Mouse (Mus musculus): ENCODE results near the gene 2010300C02Rik. TPM values are rescaled to one million over a fixed set of nuclear protein-coding genes. Genes with fewer than 3 reads are reported as not detected.
A peak's percentile ranks its signal among the peaks of the same experiment; 100 is the strongest.

The 2010300C02Rik gene
- polyA plus RNA-seq, 1 experiment, result 15.3 TPM

DNA sequence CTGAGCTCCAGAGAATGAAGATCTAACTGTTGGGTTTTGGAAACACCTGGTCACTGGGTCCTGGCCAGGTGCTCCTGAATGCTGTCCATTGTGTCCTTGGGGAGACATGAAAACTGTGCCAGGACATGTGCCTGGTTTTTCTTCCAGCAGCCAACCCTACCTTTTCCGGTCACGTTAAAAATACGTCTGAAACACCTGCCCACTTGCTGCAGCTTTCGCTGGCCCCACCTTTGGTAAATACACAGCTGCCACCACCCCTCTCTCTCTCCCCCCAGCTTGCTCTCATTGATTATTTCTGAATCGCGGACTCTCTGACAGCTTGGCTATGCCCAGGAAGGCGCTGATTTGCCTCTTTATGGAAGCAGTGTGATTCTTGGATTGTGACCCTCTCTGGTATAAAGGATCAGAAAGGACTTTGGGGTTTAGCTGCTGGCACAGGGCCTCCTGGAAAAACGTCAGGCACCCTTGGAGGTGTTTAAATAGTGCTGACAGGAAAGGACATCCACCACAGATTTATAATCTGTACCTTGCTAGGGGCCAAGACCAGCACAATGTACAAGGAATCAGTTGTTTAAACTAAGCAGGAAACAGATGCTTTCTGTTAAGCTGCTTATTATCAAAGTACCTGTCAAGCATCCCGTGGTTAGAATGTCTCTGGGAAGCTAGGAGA lies 136.0 kb downstream of the 2010300C02Rik start:
- 28% methylated on average over 9 of the region's 9 CpGs for WGBS
- Histone ChIP-seq H3K36me3 (ENCODE audit: control insufficient read depth, insufficient read depth, low read length) (no peaks in the 10 kb centered on the region), H3K27ac (ENCODE audit: insufficient read depth, low read depth, low read length) (peak overlapping the region; percentile 56), H3K4me3 (ENCODE audit: low read depth, low read length) (no peak overlapping the region), H3K27me3 (ENCODE audit: control insufficient read depth, insufficient read depth, low read length) (no peaks in the 10 kb centered on the region), H3K4me1 (ENCODE audit: control insufficient read depth, insufficient read depth, insufficient read length, low read length) (peaks cover 20% of the 10 kb centered on the region)
- no peak for TF ChIP-seq POLR2A (IDR thresholded peaks at IDR 0.05; ENCODE audit: low read depth, low read length)
- TF ChIP-seq CTCF (IDR thresholded peaks at IDR 0.05; ENCODE audit: extremely low read depth, insufficient read length, insufficient replicate concordance, low read depth, low read length), result no peak

- H3K27ac ChIP-seq (ENCODE audit: insufficient read depth, low read depth, low read length), result no peak overlapping the region
- no peak for TF ChIP-seq CTCF (IDR thresholded peaks at IDR 0.05; ENCODE audit: extremely low read depth, insufficient read length, insufficient replicate concordance, low read depth, low read length)
- no peak for TF ChIP-seq POLR2A (IDR thresholded peaks at IDR 0.05; ENCODE audit: low read depth, low read length)
- 71% methylated on average over 8 of the region's 8 CpGs for WGBS
These were observed 136.7 kb downstream of the 2010300C02Rik start for GRCm38 (mm10) chr1:37583167-37583566.

GRCm38 (mm10) chr1:37579686-37580085 lies 140.2 kb downstream of the 2010300C02Rik start:
- Histone ChIP-seq H3K36me3 (ENCODE audit: control insufficient read depth, insufficient read depth, low read length) (no peaks in the 10 kb centered on the region), H3K4me1 (ENCODE audit: control insufficient read depth, insufficient read depth, insufficient read length, low read length) (peaks cover 8% of the 10 kb centered on the region; the same call in 1 of the 2 replicates), H3K4me3 (ENCODE audit: low read depth, low read length) (no peak overlapping the region), H3K27ac (ENCODE audit: insufficient read depth, low read depth, low read length) (no peak overlapping the region), H3K27me3 (ENCODE audit: control insufficient read depth, insufficient read depth, low read length) (no peaks in the 10 kb centered on the region)
- TF ChIP-seq CTCF (IDR thresholded peaks at IDR 0.05; ENCODE audit: extremely low read depth, insufficient read length, insufficient replicate concordance, low read depth, low read length), result no peak
- no peak for TF ChIP-seq POLR2A (IDR thresholded peaks at IDR 0.05; ENCODE audit: low read depth, low read length)
- WGBS, result 97% methylated on average over 13 of the region's 13 CpGs

More at GRCm38 (mm10) chr1:37583167-37583566, 136.7 kb downstream of the 2010300C02Rik start:
- Histone ChIP-seq H3K4me1 (ENCODE audit: control insufficient read depth, insufficient read depth, insufficient read length, low read length) (peaks cover 20% of the 10 kb centered on the region), H3K27me3 (ENCODE audit: control insufficient read depth, insufficient read depth, low read length) (no peaks in the 10 kb centered on the region), H3K4me3 (ENCODE audit: low read depth, low read length) (no peak overlapping the region), H3K36me3 (ENCODE audit: control insufficient read depth, insufficient read depth, low read length) (no peaks in the 10 kb centered on the region)

GRCm38 (mm10) chr1:37572528-37573272 lies 147.2 kb downstream of the 2010300C02Rik start:
- TF ChIP-seq CTCF (IDR thresholded peaks at IDR 0.05; ENCODE audit: extremely low read depth, insufficient read length, insufficient replicate concordance, low read depth, low read length), result no peak
- TF ChIP-seq POLR2A (IDR thresholded peaks at IDR 0.05; ENCODE audit: low read depth, low read length), result no peak
- 20% methylated on average over 10 of the region's 10 CpGs for WGBS
- no peak overlapping the region for H3K27ac ChIP-seq (ENCODE audit: insufficient read depth, low read depth, low read length)
- no peaks in the 10 kb centered on the region for H3K36me3 ChIP-seq (ENCODE audit: control insufficient read depth, insufficient read depth, low read length)
- H3K4me3 ChIP-seq (ENCODE audit: low read depth, low read length), result no peak overlapping the region
- H3K4me1 ChIP-seq (ENCODE audit: control insufficient read depth, insufficient read depth, insufficient read length, low read length), result peaks cover 15% of the 10 kb centered on the region
- H3K27me3 ChIP-seq (ENCODE audit: control insufficient read depth, insufficient read depth, low read length), result no peaks in the 10 kb centered on the region

DNA sequence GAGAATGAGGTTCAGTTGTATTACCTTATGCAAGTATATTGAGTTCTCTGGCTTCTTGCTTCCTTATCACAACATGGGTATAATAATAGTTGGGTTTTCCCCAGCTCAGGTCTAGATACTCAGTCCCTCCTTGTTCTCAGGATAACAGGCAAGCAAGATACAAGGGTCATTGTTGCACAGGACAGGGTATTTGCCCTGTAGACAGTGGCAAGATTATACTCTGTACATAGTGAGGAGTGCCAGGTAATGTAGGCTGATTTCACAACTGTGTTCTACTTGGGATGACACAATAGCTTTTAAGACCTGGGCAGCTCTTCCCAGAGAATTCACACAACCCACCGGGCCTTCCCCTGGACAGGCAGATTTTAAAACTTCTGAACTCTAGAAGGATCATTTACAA lies 151.5 kb downstream of the 2010300C02Rik start:
- WGBS, result 29% methylated on average over 1 of the region's 1 CpGs
- Histone ChIP-seq H3K4me3 (ENCODE audit: low read depth, low read length) (no peak overlapping the region), H3K36me3 (ENCODE audit: control insufficient read depth, insufficient read depth, low read length) (no peaks in the 10 kb centered on the region), H3K4me1 (ENCODE audit: control insufficient read depth, insufficient read depth, insufficient read length, low read length) (peaks cover 31% of the 10 kb centered on the region), H3K27me3 (ENCODE audit: control insufficient read depth, insufficient read depth, low read length) (no peaks in the 10 kb centered on the region), H3K27ac (ENCODE audit: insufficient read depth, low read depth, low read length) (peak overlapping the region; percentile 97)
- TF ChIP-seq CTCF (IDR thresholded peaks at IDR 0.05; ENCODE audit: extremely low read depth, insufficient read length, insufficient replicate concordance, low read depth, low read length) (no peak), POLR2A (IDR thresholded peaks at IDR 0.05; ENCODE audit: low read depth, low read length) (no peak)

GRCm38 (mm10) chr1:37566754-37567153 lies 153.1 kb downstream of the 2010300C02Rik start:
- Histone ChIP-seq H3K27me3 (ENCODE audit: control insufficient read depth, insufficient read depth, low read length) (no peaks in the 10 kb centered on the region), H3K4me3 (ENCODE audit: low read depth, low read length) (no peak overlapping the region), H3K4me1 (ENCODE audit: control insufficient read depth, insufficient read depth, insufficient read length, low read length) (peaks cover 26% of the 10 kb centered on the region), H3K27ac (ENCODE audit: insufficient read depth, low read depth, low read length) (peak overlapping the region; percentile 100), H3K36me3 (ENCODE audit: control insufficient read depth, insufficient read depth, low read length) (no peaks in the 10 kb centered on the region)
- 21% methylated on average over 4 of the region's 4 CpGs for WGBS
- TF ChIP-seq CTCF (IDR thresholded peaks at IDR 0.05; ENCODE audit: extremely low read depth, insufficient read length, insufficient replicate concordance, low read depth, low read length) (no peak), POLR2A (IDR thresholded peaks at IDR 0.05; ENCODE audit: low read depth, low read length) (no peak)

- Histone ChIP-seq H3K4me3 (ENCODE audit: low read depth, low read length) (no peak overlapping the region), H3K36me3 (ENCODE audit: control insufficient read depth, insufficient read depth, low read length) (no peaks in the 10 kb centered on the region), H3K27ac (ENCODE audit: insufficient read depth, low read depth, low read length) (peak overlapping the region; percentile 100), H3K4me1 (ENCODE audit: control insufficient read depth, insufficient read depth, insufficient read length, low read length) (peaks cover 26% of the 10 kb centered on the region), H3K27me3 (ENCODE audit: control insufficient read depth, insufficient read depth, low read length) (no peaks in the 10 kb centered on the region)
- 35% methylated on average over 2 of the region's 2 CpGs for WGBS
- no peak for TF ChIP-seq CTCF (IDR thresholded peaks at IDR 0.05; ENCODE audit: extremely low read depth, insufficient read length, insufficient replicate concordance, low read depth, low read length)
- no peak for TF ChIP-seq POLR2A (IDR thresholded peaks at IDR 0.05; ENCODE audit: low read depth, low read length)
These were observed 153.5 kb downstream of the 2010300C02Rik start for GRCm38 (mm10) chr1:37566344-37566743.
